Mouse (Mus musculus): ENCODE measurements around the gene Rpl41. TPM values are rescaled to one million over a fixed set of nuclear protein-coding genes. Genes with fewer than 3 reads are reported as not detected.
A peak's percentile ranks its signal among the peaks of the same experiment; 100 is the strongest.
"Not testable (repeated sequence)": the region's sequence is repeated elsewhere in the genome, so short reads cannot be mapped to it uniquely, and the experiment has no call there.

The Rpl41 gene
- polyA plus RNA-seq, 1 experiment, result 2,695 TPM

DNA sequence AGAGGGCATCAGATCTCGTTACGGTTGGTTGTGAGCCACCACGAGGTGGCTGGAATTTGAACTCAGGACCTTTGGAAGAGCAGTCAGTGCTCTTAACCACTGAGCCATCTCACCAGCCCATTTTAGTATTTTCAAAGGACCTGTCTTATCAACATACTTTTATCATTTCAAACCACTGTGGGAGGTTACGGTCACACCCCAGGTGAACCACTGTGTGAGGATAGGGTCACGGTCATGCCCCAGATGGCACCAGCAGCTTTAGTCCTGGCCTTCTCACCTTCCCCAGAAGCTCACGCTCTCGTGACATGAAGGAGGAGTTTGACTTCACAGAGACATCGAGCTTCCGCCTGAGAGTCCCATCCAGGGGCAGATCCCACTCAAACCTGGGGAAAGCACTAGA is 37.9 kb downstream of the Rpl41 start:
- TF ChIP-seq CTCF (IDR thresholded peaks at IDR 0.05; ENCODE audit: control insufficient read depth, insufficient read depth, low read length) (no peak), POLR2A (IDR thresholded peaks at IDR 0.05; ENCODE audit: borderline replicate concordance, control insufficient read depth, low read depth, low read length) (no peak)
- Histone ChIP-seq H3K4me1 (ENCODE audit: control insufficient read depth, insufficient read depth, low read length) (no peaks in the 10 kb centered on the region; the same call in 1 of the 2 replicates), H3K4me3 (replicated peaks; ENCODE audit: control insufficient read depth, low read depth, low read length) (no peak overlapping the region), H3K27ac (ENCODE audit: control insufficient read depth, insufficient read depth, low read depth, low read length, poor library complexity) (no peak overlapping the region)
- 80% methylated on average over 9 of the region's 9 CpGs for WGBS

DNA sequence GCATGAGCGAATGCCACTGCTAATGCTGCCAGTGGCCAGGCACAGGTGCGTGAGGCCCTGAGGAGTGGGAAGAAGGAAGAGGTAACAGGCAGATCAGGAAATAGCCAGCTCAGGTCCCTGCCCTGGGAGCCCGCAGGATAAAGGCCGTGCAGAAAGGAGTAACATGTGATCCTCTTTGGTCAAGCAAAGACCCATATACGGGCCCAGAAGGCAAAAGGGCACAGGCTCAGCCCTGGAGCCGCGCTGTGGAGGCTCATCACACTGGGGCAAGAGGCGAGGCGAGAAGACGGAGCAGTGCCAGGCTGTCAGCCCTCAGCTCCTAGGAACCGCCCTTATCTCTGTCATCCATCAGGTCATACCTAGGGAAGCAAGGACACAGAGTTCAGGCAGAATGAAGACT is 38.8 kb downstream of the Rpl41 start:
- 85% methylated on average over 11 of the region's 11 CpGs for WGBS
- Histone ChIP-seq H3K27ac (ENCODE audit: control insufficient read depth, insufficient read depth, low read depth, low read length, poor library complexity) (no peak overlapping the region), H3K4me3 (replicated peaks; ENCODE audit: control insufficient read depth, low read depth, low read length) (no peak overlapping the region), H3K4me1 (ENCODE audit: control insufficient read depth, insufficient read depth, low read length) (no peaks in the 10 kb centered on the region; the same call in 1 of the 2 replicates)
- TF ChIP-seq POLR2A (IDR thresholded peaks at IDR 0.05; ENCODE audit: borderline replicate concordance, control insufficient read depth, low read depth, low read length) (no peak), CTCF (IDR thresholded peaks at IDR 0.05; ENCODE audit: control insufficient read depth, insufficient read depth, low read length) (no peak)

DNA sequence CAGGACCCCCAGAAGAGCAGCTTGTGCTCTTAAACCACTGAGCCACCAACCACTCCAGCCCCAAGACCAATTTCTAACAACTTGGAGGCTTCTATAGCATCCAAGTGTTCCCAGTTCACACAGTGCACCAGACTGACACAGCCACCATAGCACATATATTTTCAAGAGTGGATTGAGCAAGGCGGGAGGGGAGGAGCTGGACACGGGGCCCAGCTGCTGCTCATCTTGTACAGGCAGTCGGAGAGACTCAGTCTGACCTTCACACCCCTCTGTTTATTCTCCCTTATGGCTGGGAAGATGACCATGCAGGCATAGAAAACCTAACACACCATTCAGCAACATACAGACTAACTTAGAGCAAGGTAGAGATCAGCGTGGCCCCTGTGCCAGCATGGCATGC is 39.3 kb downstream of the Rpl41 start:
- H3K4me3 ChIP-seq (replicated peaks; ENCODE audit: control insufficient read depth, low read depth, low read length), result no peak overlapping the region
- WGBS, result 84% methylated on average over 4 of the region's 4 CpGs
- peaks cover under 1% of the 10 kb centered on the region; the same call in 1 of the 2 replicates for H3K4me1 ChIP-seq (ENCODE audit: control insufficient read depth, insufficient read depth, low read length)
- no peak overlapping the region for H3K27ac ChIP-seq (ENCODE audit: control insufficient read depth, insufficient read depth, low read depth, low read length, poor library complexity)
- TF ChIP-seq CTCF (IDR thresholded peaks at IDR 0.05; ENCODE audit: control insufficient read depth, insufficient read depth, low read length) (no peak), POLR2A (IDR thresholded peaks at IDR 0.05; ENCODE audit: borderline replicate concordance, control insufficient read depth, low read depth, low read length) (no peak)

DNA sequence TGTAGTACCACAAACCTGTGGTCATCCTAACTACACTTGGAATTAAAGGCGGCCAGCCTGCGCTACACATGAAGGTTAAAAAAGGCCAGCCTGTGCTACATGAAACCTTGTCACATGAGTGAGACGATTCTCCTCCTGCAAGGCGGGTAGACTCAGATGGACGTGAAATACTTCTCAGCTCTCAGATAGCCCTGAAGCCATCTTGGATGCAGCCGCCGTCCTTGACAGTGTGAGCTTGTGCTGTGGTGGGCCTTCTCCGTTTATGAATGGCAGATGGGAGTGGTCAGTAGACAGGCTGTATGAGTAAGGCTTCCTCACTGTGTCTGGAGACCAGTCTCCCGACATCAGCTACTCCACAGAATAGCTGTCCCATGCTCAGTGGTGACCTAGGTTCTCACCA is 39.9 kb downstream of the Rpl41 start:
- Histone ChIP-seq H3K27ac (ENCODE audit: control insufficient read depth, insufficient read depth, low read depth, low read length, poor library complexity) (no peak overlapping the region), H3K4me3 (replicated peaks; ENCODE audit: control insufficient read depth, low read depth, low read length) (no peak overlapping the region), H3K4me1 (ENCODE audit: control insufficient read depth, insufficient read depth, low read length) (peaks cover 4% of the 10 kb centered on the region)
- whole genome bisulfite sequencing, result 88% methylated on average over 9 of the region's 9 CpGs
- TF ChIP-seq CTCF (IDR thresholded peaks at IDR 0.05; ENCODE audit: control insufficient read depth, insufficient read depth, low read length) (no peak), POLR2A (IDR thresholded peaks at IDR 0.05; ENCODE audit: borderline replicate concordance, control insufficient read depth, low read depth, low read length) (no peak)

DNA sequence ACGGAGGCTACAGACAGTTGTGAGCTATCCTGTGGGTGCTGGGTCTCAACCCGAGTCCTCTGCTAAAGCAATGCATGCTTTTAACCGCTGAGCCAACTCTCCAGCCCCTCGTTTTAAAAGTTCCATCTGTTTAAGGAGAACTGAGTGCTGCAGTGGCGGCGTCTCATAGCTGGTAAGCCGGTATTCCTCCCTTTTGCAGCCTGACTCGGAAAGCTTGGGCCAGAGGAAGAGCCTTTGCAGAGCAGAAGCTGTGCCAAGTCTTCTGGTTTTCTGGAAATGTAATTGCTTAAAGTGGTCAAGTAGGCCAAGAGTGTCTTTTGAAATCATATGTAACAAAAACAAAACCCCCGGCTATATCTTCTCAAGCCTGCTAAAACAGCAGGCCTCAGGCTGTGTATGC is 40.8 kb downstream of the Rpl41 start:
- Histone ChIP-seq H3K4me3 (replicated peaks; ENCODE audit: control insufficient read depth, low read depth, low read length) (no peak overlapping the region), H3K27ac (ENCODE audit: control insufficient read depth, insufficient read depth, low read depth, low read length, poor library complexity) (no peak overlapping the region), H3K4me1 (ENCODE audit: control insufficient read depth, insufficient read depth, low read length) (peaks cover 4% of the 10 kb centered on the region)
- 68% methylated on average over 9 of the region's 9 CpGs for WGBS
- TF ChIP-seq CTCF (IDR thresholded peaks at IDR 0.05; ENCODE audit: control insufficient read depth, insufficient read depth, low read length) (no peak), POLR2A (IDR thresholded peaks at IDR 0.05; ENCODE audit: borderline replicate concordance, control insufficient read depth, low read depth, low read length) (no peak)

DNA sequence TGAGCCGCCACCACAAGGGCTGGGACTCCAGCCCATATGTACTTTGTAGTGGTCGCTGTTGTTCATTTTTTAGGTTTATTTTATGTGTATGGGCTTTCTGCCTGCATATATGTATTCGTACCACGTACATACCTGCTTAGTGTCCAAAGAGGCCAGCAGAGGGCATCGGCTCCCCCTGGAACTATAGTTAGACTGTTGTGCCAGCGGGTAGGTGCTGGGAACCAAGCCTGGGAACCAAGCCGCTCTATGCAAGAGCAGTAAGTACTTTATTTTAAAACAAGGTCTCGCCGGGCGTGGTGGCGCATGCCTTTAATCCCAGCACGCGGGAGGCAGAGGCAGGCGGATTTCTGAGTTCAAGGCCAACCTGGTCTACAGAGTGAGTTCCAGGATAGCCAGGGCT is 43.1 kb downstream of the Rpl41 start:
- H3K4me3 ChIP-seq (replicated peaks; ENCODE audit: control insufficient read depth, low read depth, low read length), result no peak overlapping the region
- WGBS, result 94% methylated on average over 14 of the region's 14 CpGs
- H3K4me1 ChIP-seq (ENCODE audit: control insufficient read depth, insufficient read depth, low read length), result peaks cover 6% of the 10 kb centered on the region
- no peak overlapping the region for H3K27ac ChIP-seq (ENCODE audit: control insufficient read depth, insufficient read depth, low read depth, low read length, poor library complexity)
- no peak for TF ChIP-seq CTCF (IDR thresholded peaks at IDR 0.05; ENCODE audit: control insufficient read depth, insufficient read depth, low read length)
- no peak for TF ChIP-seq POLR2A (IDR thresholded peaks at IDR 0.05; ENCODE audit: borderline replicate concordance, control insufficient read depth, low read depth, low read length)

DNA sequence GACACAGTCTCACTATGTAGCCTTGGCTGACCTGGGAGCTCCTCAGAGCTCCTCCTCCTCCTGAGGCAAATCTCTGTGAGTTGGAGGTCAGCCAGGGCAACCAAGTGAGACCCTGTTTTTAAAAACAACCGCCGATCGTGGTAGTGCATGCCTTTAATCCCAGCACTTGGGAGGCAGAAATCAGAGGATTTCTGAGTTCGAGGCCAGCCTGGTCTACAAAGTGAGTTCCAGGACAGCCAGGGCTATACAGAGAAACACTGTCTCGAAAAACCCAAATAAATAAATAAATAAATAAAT is 43.8 kb downstream of the Rpl41 start:
- H3K4me3 ChIP-seq (replicated peaks; ENCODE audit: control insufficient read depth, low read depth, low read length); H3K4me1 ChIP-seq (ENCODE audit: control insufficient read depth, insufficient read depth, low read length); H3K27ac ChIP-seq (ENCODE audit: control insufficient read depth, insufficient read depth, low read depth, low read length, poor library complexity): not testable (repeated sequence)
- WGBS, result 40% methylated on average over 5 of the region's 5 CpGs

DNA sequence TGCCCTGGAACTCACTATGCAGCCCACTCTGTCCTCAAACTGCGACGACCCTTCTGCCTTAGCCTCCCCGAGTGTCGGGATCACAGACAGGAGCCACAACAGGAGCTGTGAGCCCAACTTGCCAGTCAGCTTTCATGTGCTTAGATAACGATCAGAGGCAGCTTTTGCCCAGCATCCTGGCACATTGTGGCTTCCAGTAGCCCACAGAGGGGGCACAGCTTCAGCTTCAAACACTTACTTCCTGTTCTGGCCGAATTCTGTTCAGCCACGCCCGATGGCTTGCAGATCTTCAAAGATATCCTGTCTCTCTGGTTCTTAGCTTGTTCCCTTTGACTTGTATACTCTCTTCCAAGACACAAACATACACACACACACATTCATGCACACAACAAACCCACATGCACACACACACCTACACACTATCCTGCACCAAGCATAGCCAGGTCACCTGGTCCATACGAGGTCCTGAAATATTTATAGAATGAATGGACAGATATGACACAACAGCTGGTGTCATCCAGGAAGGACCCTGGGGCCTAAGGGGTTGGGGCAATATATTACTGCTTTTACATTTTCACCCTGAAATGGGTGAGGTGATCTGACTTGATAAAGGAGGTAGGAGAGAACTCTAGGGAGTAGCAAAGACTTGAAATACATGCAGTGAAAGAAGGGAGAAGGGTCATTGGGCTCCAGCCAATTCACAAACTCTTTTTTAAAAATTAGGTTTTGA is 44.3 kb downstream of the Rpl41 start:
- TF ChIP-seq CTCF (IDR thresholded peaks at IDR 0.05; ENCODE audit: control insufficient read depth, insufficient read depth, low read length) (no peak), POLR2A (IDR thresholded peaks at IDR 0.05; ENCODE audit: borderline replicate concordance, control insufficient read depth, low read depth, low read length) (no peak)
- peaks cover 7% of the 10 kb centered on the region for H3K4me1 ChIP-seq (ENCODE audit: control insufficient read depth, insufficient read depth, low read length)
- 1% methylated on average over 9 of the region's 9 CpGs for WGBS
- peak overlapping the region; percentile 85 for H3K27ac ChIP-seq (ENCODE audit: control insufficient read depth, insufficient read depth, low read depth, low read length, poor library complexity)
- peak overlapping the region; percentile 6 for H3K4me3 ChIP-seq (replicated peaks; ENCODE audit: control insufficient read depth, low read depth, low read length)

DNA sequence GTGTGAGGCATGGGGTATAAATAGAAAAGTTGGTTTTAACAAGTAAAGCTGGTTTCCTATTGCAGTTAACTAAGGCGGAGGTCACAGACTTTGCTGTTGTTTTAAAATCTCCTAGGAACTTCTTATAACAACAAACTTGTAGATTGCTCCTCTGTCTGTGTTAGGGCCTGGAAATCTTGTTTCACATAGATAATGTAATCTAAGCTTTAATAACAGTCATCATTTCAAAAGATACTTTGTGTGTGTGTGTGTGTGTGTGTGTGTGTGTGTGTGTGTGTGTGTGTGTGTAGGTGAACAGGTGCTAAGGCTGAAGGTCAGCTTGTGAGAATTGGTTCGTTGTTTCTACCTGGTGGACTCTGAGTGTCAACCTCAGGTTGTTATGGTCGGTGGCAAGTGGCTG is 45.1 kb downstream of the Rpl41 start:
- TF ChIP-seq POLR2A (IDR thresholded peaks at IDR 0.05; ENCODE audit: borderline replicate concordance, control insufficient read depth, low read depth, low read length) (no peak), CTCF (IDR thresholded peaks at IDR 0.05; ENCODE audit: control insufficient read depth, insufficient read depth, low read length) (no peak)
- Histone ChIP-seq H3K27ac (ENCODE audit: control insufficient read depth, insufficient read depth, low read depth, low read length, poor library complexity) (peak overlapping the region; percentile 85; the same call in 1 of the 2 replicates), H3K4me3 (replicated peaks; ENCODE audit: control insufficient read depth, low read depth, low read length) (no peak overlapping the region), H3K4me1 (ENCODE audit: control insufficient read depth, insufficient read depth, low read length) (peaks cover 7% of the 10 kb centered on the region)
- 23% methylated on average over 3 of the region's 3 CpGs for WGBS

Data from bone marrow, adult 2 months (tissue).